Mouse (Mus musculus) forebrain, embryonic 12.5 days (tissue): ENCODE results near the gene Nuf2. TPM values are rescaled to one million over a fixed set of nuclear protein-coding genes. Genes with fewer than 3 reads are reported as not detected.

Experiments used
- ATAC-seq: fragments of 200-750 bp; cut with Nextera tagmentation; 2 replicates; pipeline ENCODE4 v1.8.0; 2017; ENCODE audit warnings: moderate TSS enrichment; ENCODE audit not compliant: low FRiP score
- H3K27ac ChIP-seq: fragments of 300-500 bp; sonication (generic); 2 replicates; pipeline ENCODE4 v1.5.1; 2016; ENCODE audit warnings: mild to moderate bottlenecking
- H3K27me3 ChIP-seq: fragments of 300-500 bp; sonication (generic); 2 replicates; pipeline ENCODE4 v1.6.1; 2016; ENCODE audit warnings: mild to moderate bottlenecking
- H3K36me3 ChIP-seq: fragments of 300-500 bp; sonication (generic); replicated peaks from 2 replicates; pipeline ENCODE4 v1.6.1; 2016; ENCODE audit warnings: mild to moderate bottlenecking
- H3K4me1 ChIP-seq: fragments of 300-500 bp; sonication (generic); 2 replicates; pipeline ENCODE4 v1.6.1; 2016
- H3K4me2 ChIP-seq: fragments of 300-500 bp; sonication (generic); 2 replicates; pipeline ENCODE4 v1.6.1; 2016; ENCODE audit warnings: mild to moderate bottlenecking, moderate library complexity
- H3K4me3 ChIP-seq: fragments of 300-500 bp; sonication (generic); replicated peaks from 2 replicates; pipeline ENCODE4 v1.5.1; 2016; ENCODE audit warnings: mild to moderate bottlenecking
- H3K9ac ChIP-seq: fragments of 300-500 bp; sonication (generic); 2 replicates; pipeline ENCODE4 v1.6.1; 2016; ENCODE audit warnings: mild to moderate bottlenecking
- H3K9me3 ChIP-seq: fragments of 300-500 bp; sonication (generic); 2 replicates; pipeline ENCODE4 v1.6.1; 2016
- WGBS: fragments of 180-500 bp; shearing (Covaris S2); methylation state at CpG from one replicate; pipeline ENCODE4 v1.1.7; 2016; 5-methylcytosine and 5-hydroxymethylcytosine counted together
- polyA plus RNA-seq: library from polyadenylated mRNA; unstranded; fragments of >200 nt; fragmentation: Nextera tagmentation; extraction: Ambion mirVana; gene quantifications from 2 replicates; pipeline ENCODE4 v1.2.1, GENCODE M21; 2016

Nuf2 gene
- polyA plus RNA-seq, 1 experiment from 2014 or later, result 84.3 TPM

GRCm38 (mm10) chr1:169517376-169517892 is 13.8 kb downstream of the Nuf2 start:
- Histone ChIP-seq H3K4me1 (no peaks in the 10 kb centered on the region), H3K27ac (no peak overlapping the region), H3K4me3 (no peak overlapping the region), H3K9ac (no peak overlapping the region), H3K27me3 (no peaks in the 10 kb centered on the region), H3K4me2 (no peak overlapping the region), H3K9me3 (no peaks in the 10 kb centered on the region), H3K36me3 (peaks cover 56% of the 10 kb centered on the region)
- no peak for ATAC-seq
- WGBS, result 98% methylated on average over 8 of the region's 8 CpGs

- Histone ChIP-seq H3K9me3 (no peaks in the 10 kb centered on the region), H3K4me2 (no peak overlapping the region), H3K9ac (no peak overlapping the region), H3K36me3 (peaks cover 81% of the 10 kb centered on the region), H3K4me3 (no peak overlapping the region), H3K27ac (no peak overlapping the region), H3K27me3 (no peaks in the 10 kb centered on the region), H3K4me1 (no peaks in the 10 kb centered on the region)
- WGBS, result 93% methylated on average over 6 of the region's 6 CpGs
- ATAC-seq, result no peak
These were observed 24.9 kb downstream of the Nuf2 start for GRCm38 (mm10) chr1:169506354-169506753.

GRCm38 (mm10) chr1:169502876-169503275 is 28.4 kb downstream of the Nuf2 start:
- peaks cover 86% of the 10 kb centered on the region for H3K36me3 ChIP-seq
- ATAC-seq, result no peak

GRCm38 (mm10) chr1:169495621-169496020 is 35.6 kb downstream of the Nuf2 start:
- no peaks in the 10 kb centered on the region for H3K27me3 ChIP-seq
- no peaks in the 10 kb centered on the region for H3K4me1 ChIP-seq
- no peaks in the 10 kb centered on the region for H3K9me3 ChIP-seq
- no peak overlapping the region for H3K9ac ChIP-seq
- no peak overlapping the region for H3K27ac ChIP-seq
- H3K4me3 ChIP-seq, result no peak overlapping the region
- no peak for ATAC-seq
- WGBS, result 76% methylated on average over 8 of the region's 8 CpGs
- peaks cover 31% of the 10 kb centered on the region for H3K36me3 ChIP-seq
- no peak overlapping the region for H3K4me2 ChIP-seq

More at GRCm38 (mm10) chr1:169502876-169503275, 28.4 kb downstream of the Nuf2 start:
- H3K4me1 ChIP-seq, result no peaks in the 10 kb centered on the region
- no peak overlapping the region for H3K27ac ChIP-seq
- H3K4me3 ChIP-seq, result no peak overlapping the region
- H3K27me3 ChIP-seq, result no peaks in the 10 kb centered on the region
- H3K4me2 ChIP-seq, result no peak overlapping the region
- 93% methylated on average over 3 of the region's 3 CpGs for WGBS
- no peaks in the 10 kb centered on the region for H3K9me3 ChIP-seq
- H3K9ac ChIP-seq, result no peak overlapping the region

GRCm38 (mm10) chr1:169491561-169491960 is 39.7 kb downstream of the Nuf2 start:
- Histone ChIP-seq H3K9ac (no peak overlapping the region), H3K4me2 (no peak overlapping the region), H3K27ac (no peak overlapping the region), H3K27me3 (no peaks in the 10 kb centered on the region), H3K9me3 (no peaks in the 10 kb centered on the region), H3K36me3 (no peaks in the 10 kb centered on the region), H3K4me1 (no peaks in the 10 kb centered on the region), H3K4me3 (no peak overlapping the region)
- 80% methylated on average over 1 of the region's 1 CpGs for WGBS
- no peak for ATAC-seq

GRCm38 (mm10) chr1:169485408-169485885 is 45.8 kb downstream of the Nuf2 start:
- no peak overlapping the region for H3K27ac ChIP-seq
- H3K4me1 ChIP-seq, result peaks cover 7% of the 10 kb centered on the region
- H3K36me3 ChIP-seq, result no peaks in the 10 kb centered on the region
- H3K27me3 ChIP-seq, result no peaks in the 10 kb centered on the region
- no peak overlapping the region for H3K4me3 ChIP-seq
- H3K9me3 ChIP-seq, result no peaks in the 10 kb centered on the region
- no peak for ATAC-seq
- no peak overlapping the region for H3K9ac ChIP-seq
- 49% methylated on average over 6 of the region's 6 CpGs for whole genome bisulfite sequencing
- no peak overlapping the region for H3K4me2 ChIP-seq

- no peaks in the 10 kb centered on the region for H3K36me3 ChIP-seq
- WGBS, result 73% methylated on average over 4 of the region's 4 CpGs
- H3K27me3 ChIP-seq, result no peaks in the 10 kb centered on the region
- no peak overlapping the region for H3K4me3 ChIP-seq
- H3K4me1 ChIP-seq, result peaks cover 7% of the 10 kb centered on the region
- H3K9me3 ChIP-seq, result no peaks in the 10 kb centered on the region
- H3K4me2 ChIP-seq, result no peak overlapping the region
- no peak overlapping the region for H3K9ac ChIP-seq
- no peak for ATAC-seq
- H3K27ac ChIP-seq, result no peak overlapping the region
These were observed 46.7 kb downstream of the Nuf2 start for GRCm38 (mm10) chr1:169484565-169484964.

- Histone ChIP-seq H3K9me3 (no peaks in the 10 kb centered on the region), H3K4me2 (no peak overlapping the region), H3K27ac (no peak overlapping the region), H3K4me3 (no peak overlapping the region), H3K36me3 (no peaks in the 10 kb centered on the region), H3K4me1 (peaks cover 7% of the 10 kb centered on the region), H3K9ac (no peak overlapping the region), H3K27me3 (no peaks in the 10 kb centered on the region)
- no peak for ATAC-seq
- 95% methylated on average over 6 of the region's 6 CpGs for WGBS
These were observed 48.5 kb downstream of the Nuf2 start for GRCm38 (mm10) chr1:169482596-169483335.

- no peak overlapping the region for H3K4me3 ChIP-seq
- 57% methylated on average over 3 of the region's 3 CpGs for WGBS
- no peak overlapping the region for H3K4me2 ChIP-seq
- ATAC-seq, result peak; percentile 33; the same call in 1 of the 2 replicates
- H3K27ac ChIP-seq, result no peak overlapping the region
- H3K9ac ChIP-seq, result no peak overlapping the region
- H3K9me3 ChIP-seq, result no peaks in the 10 kb centered on the region
- H3K27me3 ChIP-seq, result no peaks in the 10 kb centered on the region
- H3K4me1 ChIP-seq, result peaks cover 8% of the 10 kb centered on the region; the same call in 1 of the 2 replicates
- H3K36me3 ChIP-seq, result no peaks in the 10 kb centered on the region
These were observed 60.1 kb downstream of the Nuf2 start for GRCm38 (mm10) chr1:169471185-169471584.

- 57% methylated on average over 5 of the region's 5 CpGs for WGBS
- H3K36me3 ChIP-seq, result no peaks in the 10 kb centered on the region
- no peaks in the 10 kb centered on the region for H3K9me3 ChIP-seq
- H3K4me3 ChIP-seq, result no peak overlapping the region
- no peak overlapping the region for H3K4me2 ChIP-seq
- no peak overlapping the region for H3K27ac ChIP-seq
- H3K27me3 ChIP-seq, result no peaks in the 10 kb centered on the region
- H3K4me1 ChIP-seq, result peaks cover 8% of the 10 kb centered on the region; the same call in 1 of the 2 replicates
- no peak for ATAC-seq
- H3K9ac ChIP-seq, result no peak overlapping the region
These were observed 63.5 kb downstream of the Nuf2 start for GRCm38 (mm10) chr1:169467791-169468190.

GRCm38 (mm10) chr1:169462386-169463115 is 68.7 kb downstream of the Nuf2 start:
- 83% methylated on average over 15 of the region's 15 CpGs for WGBS
- Histone ChIP-seq H3K4me3 (no peak overlapping the region), H3K9me3 (no peaks in the 10 kb centered on the region), H3K27me3 (no peaks in the 10 kb centered on the region), H3K4me1 (peaks cover 7% of the 10 kb centered on the region), H3K36me3 (no peaks in the 10 kb centered on the region), H3K4me2 (no peak overlapping the region), H3K9ac (no peak overlapping the region), H3K27ac (no peak overlapping the region)
- ATAC-seq, result no peak

- no peaks in the 10 kb centered on the region for H3K27me3 ChIP-seq
- no peaks in the 10 kb centered on the region for H3K36me3 ChIP-seq
- ATAC-seq, result peak; percentile 84
- H3K27ac ChIP-seq, result no peak overlapping the region
- no peak overlapping the region for H3K4me3 ChIP-seq
- H3K4me2 ChIP-seq, result peak overlapping the region; percentile 38
- H3K9me3 ChIP-seq, result no peaks in the 10 kb centered on the region
- no peak overlapping the region for H3K9ac ChIP-seq
- WGBS, result 14% methylated on average over 11 of the region's 11 CpGs
- peaks cover 7% of the 10 kb centered on the region for H3K4me1 ChIP-seq
These were observed 72.0 kb downstream of the Nuf2 start for GRCm38 (mm10) chr1:169459071-169459782.
